Mouse (Mus musculus): ENCODE data around the gene Hcls1.

Gene Hcls1

DNA sequence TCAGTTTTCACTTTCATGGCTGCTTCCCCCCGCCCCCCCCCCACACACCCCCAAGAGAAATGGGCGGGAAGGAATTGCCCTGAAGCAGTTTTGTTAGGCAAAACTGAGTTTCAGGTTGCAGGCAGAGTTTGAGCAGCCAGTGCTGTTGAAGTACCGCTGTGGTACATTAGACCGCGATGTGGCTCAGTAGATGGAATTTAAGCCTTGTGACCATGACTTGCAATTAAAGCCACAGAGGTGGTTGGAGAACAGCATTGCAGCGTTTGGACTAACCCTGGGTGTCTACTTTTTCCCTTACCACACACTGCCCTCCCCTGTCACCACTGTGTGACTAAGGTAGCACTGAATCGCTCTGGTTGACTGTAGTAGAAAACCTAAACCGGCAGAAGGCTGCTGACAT, 54.7 kb downstream of the Hcls1 start:
- in situ Hi-C loops (cut with MboI) = no loop called here

DNA sequence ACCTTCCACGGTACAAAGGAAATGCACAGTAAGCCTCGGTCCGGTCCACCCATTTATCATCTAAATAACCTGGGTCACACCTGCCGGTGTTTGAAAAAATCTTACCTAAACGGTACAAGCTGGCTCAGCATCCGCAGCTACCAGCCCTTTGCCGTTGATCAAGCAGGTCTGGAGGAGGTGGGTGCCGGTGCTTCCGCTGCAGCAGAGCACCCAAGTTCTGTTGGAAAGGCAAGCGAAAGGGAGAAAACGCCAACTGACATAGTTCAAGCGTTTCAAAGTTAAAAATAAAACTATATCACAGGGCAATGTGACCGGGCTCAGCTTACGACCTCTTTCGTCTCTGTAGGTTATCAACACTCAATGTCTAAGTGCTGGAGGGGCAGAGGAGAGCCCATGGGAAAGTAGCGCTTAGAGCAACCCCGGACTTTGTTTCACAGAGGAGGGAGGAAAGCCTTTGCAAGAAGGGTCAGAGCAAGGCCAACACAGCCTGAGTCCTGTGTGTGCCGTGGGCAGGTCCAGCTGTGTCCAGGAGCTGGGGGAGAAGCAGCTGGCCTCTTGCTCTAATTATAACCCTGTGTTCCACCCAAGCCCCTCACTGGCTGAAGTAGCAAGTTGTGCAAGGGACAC, 55.3 kb downstream of the Hcls1 start, which contains the start of gene Fbxo40:
Fbxo40 (minus strand) TSS at position 469 of the 627 bp plus-strand sequence.
- in situ Hi-C loops (cut with MboI) = no loop called here

DNA sequence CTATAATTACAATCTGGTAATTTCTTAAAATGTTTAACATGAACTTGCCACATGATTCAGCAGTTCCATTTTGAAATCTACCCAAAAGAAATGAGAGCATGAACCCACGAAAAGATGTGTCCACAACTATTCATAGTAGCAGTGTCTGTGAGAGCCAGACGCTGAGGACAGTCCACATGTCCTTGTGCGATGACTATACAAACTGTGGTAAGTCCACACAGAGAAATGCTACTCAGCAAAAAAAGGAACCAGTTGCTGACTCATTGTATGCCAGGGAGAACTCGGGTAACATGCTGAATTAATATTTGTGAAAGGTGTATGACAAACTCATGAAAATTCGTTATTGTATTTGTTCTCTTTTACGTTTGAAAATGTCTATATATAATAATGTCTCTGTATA, 62.9 kb downstream of the Hcls1 start:
- in situ Hi-C loops (cut with MboI) = no loop called here

DNA sequence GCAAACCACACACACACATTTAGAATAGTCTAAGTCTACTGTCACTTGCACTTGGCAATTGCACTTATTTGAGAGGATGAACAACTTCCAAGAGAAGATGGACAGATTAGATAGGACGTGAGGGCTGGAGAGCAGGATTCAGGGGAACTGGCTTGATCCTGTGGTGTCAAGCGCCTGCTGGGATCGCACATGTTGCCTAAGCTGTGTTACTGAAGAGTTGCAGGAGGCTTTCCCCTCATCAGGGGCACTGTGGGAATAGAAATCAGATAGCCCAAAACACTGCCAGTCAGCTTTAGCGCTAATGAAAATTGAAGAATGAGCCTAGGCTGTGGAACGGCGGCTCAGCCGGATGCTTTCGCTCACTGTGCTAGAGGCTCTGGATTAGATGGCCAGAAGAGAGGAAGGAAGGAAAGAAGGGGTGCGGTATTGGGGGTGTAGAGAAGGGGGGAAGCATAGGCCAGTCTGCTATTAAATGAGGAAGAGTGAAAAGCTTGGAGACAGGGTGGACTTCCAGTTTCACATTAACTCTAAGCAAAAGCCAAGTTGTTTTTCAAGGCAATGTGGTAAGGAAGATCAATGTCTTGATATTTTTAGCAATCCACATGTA, 64.7 kb downstream of the Hcls1 start:
- in situ Hi-C loops (cut with MboI) = no loop called here

DNA sequence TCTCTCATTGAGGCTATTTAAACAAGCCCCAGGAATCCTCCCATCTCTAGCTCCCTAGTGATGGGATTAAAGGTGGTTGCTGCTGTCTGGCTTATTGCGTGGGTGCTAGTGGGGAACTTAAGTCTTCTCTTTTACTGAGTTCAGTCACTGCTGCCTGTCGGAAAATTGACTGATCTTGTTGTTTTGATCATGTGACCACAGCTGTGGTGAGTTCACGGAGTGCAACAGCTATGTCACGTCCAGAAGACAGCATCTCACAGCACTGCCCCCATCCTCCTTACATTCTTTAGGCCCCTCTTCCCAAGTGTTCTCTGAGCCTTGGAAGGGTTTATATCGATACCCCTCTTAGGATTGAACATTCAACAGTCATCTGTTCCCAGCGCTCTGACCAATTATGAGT, 74.5 kb downstream of the Hcls1 start:
- in situ Hi-C loops (cut with MboI) = loop anchor here (25.0 kb wide), 1 partner anchor 547 kb away; the partner anchor contains the start of gene Stfa3

DNA sequence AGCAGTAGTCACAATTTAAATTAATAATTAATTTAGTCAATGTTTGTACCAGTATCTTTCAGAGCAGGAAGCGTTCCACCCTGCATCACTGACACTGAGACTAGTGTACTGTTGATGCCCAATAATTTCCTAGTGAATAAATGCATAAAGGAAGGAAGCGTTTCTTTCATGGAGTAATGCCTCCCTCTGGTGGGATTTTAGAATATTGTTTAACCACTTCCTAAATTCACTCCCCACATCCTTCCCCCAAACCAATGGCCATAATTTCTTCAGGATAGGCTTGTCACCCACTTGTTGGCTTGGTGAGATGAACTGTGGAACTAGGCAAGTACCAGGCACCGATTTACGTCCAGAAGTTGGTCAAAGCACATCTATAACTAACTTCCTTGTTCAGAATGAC, 75.6 kb downstream of the Hcls1 start:
- in situ Hi-C loops (cut with MboI) = loop anchor here (25.0 kb wide), 1 partner anchor 548 kb away; the partner anchor contains the start of gene Stfa3

DNA sequence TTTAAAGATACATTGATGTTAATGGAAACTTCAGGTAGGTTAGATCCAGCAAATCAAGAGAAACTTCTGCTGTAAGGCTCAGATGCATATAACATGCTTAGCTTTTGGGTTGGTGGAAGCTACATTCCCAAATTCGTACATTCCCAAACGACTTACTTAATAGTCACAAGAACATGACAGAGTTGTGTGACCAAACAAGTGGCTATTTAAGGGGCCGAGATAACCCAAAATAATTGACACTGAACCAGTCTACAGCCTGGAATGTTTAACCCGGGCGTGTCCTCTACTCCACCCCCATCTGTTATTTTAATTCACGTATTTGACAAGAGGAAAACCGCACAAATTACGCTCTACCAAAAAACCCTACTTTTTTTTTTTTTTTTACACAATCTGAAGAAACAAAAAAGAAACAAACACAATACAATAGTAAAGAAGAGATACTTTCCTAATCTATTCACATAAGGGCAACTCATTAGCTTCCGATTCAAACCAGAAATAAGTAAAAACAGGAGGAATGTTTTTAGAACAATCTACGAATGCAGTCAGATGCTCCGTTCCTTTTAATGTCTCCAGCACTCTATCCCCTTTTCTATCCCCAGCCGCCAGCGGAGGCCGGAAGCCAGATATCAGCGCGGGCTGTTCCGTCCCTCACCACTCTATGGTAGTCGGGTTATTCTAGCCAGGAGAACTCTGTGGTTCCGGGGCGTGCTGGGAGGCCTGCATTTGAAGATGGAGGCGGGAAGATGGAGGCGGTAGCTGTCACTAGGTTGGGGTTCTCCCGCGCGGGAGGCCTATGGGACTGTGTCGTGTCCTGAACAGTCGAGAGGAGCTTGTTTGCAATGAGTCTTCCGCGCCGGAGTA, 76.5 kb downstream of the Hcls1 start, which contains the start of gene Polq:
Polq (plus strand) TSS at position 726 of the 861 bp plus-strand sequence.
- in situ Hi-C loops (cut with MboI) = loop anchor here (25.0 kb wide), 1 partner anchor 549 kb away; the partner anchor contains the start of gene Stfa3

DNA sequence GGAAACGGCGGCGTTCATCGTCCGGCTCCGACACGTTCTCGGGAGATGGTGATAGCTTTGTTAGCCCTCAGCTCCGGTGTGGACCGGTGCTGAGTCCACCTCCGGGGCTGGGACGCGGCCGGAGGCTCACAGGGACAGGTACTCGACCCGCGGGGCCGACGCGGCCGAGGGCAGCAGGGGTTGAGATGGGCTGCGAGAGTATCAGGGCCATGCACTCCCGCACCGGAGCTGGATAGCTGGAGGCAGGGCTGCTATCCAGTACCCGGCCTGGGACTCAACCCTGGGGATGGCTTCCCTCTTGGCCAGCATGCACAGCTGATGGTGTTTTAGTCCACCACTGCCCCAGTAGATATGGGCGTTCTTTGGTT, 77.1 kb downstream of the Hcls1 start:
- in situ Hi-C loops (cut with MboI) = loop anchor here (25.0 kb wide), 1 partner anchor 550 kb away; the partner anchor contains the start of gene Stfa3

DNA sequence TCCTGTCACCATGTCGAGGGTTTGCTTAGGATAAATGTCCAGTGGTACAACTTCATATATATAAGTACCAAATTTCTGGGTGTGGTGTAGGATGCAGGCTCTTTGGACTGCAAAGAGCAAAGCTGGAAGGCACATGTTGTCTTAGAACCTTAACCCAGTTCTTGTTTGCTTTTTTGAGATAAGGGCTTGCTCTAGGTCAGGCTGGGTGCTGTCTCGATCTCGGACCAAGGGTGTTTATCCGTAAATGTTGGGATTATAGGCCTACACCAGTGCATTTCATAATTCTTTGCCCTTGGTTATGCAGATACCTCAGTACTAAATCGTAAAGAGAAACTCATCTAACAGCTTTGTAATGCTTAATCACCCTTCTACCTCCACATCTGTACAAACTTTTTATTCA, 77.6 kb downstream of the Hcls1 start:
- in situ Hi-C loops (cut with MboI) = loop anchor here (25.0 kb wide), 1 partner anchor 550 kb away; the partner anchor contains the start of gene Stfa3

All from mature B cell (primary cell).